Mouse (Mus musculus) gastrocnemius, postnatal 25 days (tissue): ENCODE measurements around the gene Aldh1l1. TPM values are rescaled to one million over a fixed set of nuclear protein-coding genes. Genes with fewer than 3 reads are reported as not detected.
"Not testable (repeated sequence)": the region's sequence is repeated elsewhere in the genome, so short reads cannot be mapped to it uniquely, and the experiment has no call there.

Experiments
- DNase-seq: peaks from one replicate; pipeline ENCODE4 v3.0.0; 2022
- total RNA-seq, 2 experiments: library from RNA; stranded (reverse); gene quantifications; 1 replicate in 1 of 2; 2 replicates in 1 of 2; pipeline ENCODE4 v1.2.3; 2021

Gene Aldh1l1
- total RNA-seq, 2 experiments from 2014 or later, result 5.0 to 7.6 TPM

DNA sequence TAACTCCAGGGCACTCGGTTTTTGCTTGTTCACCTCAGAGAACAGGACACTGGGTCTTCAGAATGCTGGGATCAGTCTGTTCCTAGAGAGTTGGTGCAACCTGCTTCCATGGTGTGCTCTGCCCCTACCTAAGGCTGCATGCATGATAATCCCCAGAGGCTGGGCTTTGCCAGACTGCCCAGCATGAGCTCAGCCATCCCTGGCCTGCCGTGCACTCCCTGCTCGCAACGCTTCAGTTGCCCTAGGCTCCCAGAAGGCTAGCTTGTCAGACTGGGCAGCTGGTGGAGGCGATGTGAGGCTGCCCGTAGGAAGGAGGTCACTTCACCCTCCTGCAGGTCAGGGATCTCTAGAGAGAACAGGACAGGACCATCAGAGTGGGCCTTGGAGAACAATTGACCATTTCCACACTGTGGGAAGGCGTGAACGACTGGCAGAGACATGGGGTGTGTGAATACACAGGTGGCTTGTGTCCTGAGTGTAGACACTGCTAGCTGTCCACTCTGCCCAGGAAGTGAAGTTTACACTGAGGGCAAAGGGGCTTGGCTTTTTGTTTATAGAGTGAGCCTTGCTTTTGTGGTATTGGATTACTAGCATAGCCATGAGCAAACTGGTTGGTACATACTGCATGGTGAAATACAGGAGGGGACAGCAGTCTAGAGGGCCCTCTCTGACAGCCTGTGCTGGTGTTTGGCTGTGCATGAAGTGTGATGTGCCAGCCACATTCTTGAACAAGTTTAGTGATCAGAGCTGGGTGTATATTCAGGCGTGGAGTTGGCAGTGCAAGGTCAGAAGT, 134.8 kb downstream of the Aldh1l1 start:
- peak; percentile 45 for DNase-seq

DNA sequence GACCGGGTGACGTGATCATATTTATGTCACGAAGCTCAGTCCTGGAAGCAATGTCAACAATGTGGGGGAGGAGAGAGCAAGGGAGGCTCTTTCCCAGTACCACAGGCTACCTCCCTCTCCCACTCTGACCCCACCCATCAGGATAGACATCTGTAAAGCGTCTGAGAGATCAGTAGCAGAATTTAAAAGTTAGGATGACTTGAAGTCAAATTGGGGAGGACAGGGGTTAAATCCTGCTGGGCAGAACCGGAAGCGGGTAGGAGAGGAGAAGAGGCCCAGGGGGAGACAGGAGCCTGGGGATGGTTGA, 135.3 kb downstream of the Aldh1l1 start:
- DNase-seq, result no peak

GRCm38 (mm10) chr6:90622758-90623455, 136.7 kb downstream of the Aldh1l1 start:
- DNase-seq, result no peak

DNA sequence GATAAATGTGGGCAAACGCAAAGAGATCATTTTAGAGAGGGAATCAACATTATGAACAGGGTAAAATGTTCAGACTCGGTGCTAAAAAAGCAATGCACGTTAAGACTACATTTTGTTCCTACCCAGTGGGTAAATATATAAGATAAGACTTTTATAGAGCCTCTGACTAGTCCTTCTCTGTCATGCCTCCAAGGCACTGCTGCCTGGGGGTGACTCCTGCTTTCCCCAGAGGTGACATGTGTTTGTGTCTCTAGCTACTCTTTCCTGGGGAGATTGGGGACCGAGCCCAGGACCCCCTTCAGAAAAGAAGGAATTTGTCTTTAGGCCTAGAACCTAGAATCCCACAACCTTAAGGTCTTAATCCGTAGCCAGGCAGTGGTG, 137.2 kb downstream of the Aldh1l1 start:
- no peak for DNase-seq

DNA sequence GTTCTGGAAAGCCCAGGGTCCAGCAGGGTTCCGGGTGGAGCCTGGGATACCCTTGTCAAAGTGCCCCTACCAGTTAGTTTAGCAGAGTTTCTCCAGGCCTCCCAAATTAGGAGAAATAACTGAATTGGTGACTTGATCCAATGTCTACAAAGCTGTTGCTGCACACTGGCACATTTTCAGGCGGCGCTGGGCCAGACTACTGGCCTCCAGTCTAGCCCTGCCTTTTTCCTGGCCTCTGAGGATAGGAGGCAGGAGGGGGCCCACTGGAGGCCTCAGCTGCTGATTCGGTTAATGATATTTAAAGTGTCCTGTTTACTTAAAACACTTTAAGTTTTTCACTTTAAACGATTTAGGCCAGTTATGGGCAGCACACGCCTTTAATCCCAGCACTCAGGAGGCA, 138.0 kb downstream of the Aldh1l1 start:
- DNase-seq, result peak; percentile 85

- peak; percentile 79 for DNase-seq
These were observed 138.5 kb downstream of the Aldh1l1 start for GRCm38 (mm10) chr6:90624733-90625132.

GRCm38 (mm10) chr6:90625207-90625994, 139.2 kb downstream of the Aldh1l1 start:
- DNase-seq, result no peak

DNA sequence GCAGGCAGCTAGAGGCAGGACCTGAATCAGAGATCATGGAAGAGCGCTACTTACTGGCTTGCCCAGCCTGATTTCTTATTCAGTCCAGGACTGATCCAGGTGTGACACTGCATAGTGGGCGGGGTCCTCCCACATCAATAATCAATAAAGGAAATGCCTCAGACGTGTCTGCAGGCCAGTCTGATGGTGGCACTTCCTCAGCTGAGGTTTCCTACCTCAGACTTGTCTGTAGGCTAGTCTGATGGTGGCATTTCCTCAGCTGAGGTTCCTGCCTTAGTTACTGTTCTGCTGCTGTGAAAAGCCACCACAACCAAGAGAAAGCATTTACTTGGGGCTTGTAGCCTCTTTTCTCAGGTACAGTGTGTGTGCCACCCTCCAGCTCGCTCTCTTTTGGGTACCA, 141.3 kb downstream of the Aldh1l1 start:
- no peak for DNase-seq

DNA sequence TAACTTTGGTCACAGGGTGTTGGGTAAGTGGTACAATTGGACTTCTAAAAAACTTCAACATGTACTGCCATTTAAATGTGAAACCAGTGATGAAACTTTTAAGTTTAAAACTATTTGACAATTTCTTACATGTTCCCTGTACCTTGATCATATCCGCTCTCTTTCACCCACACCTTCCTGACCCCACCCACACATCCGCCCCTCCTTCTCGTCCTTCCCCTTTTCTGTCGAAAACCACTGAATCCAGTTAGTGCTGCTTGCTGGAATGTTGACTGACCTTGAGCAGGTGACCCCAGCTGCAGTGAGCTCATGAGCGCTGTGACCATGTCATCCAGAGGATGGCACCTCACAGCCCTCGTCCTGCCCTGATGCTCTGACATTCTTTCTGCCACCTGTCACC, 143.3 kb downstream of the Aldh1l1 start:
- DNase-seq, result no peak

GRCm38 (mm10) chr6:90630427-90630826, 144.2 kb downstream of the Aldh1l1 start:
- DNase-seq, result no peak

- not testable (repeated sequence) for DNase-seq
These were observed 146.3 kb downstream of the Aldh1l1 start for GRCm38 (mm10) chr6:90632526-90632925.

DNA sequence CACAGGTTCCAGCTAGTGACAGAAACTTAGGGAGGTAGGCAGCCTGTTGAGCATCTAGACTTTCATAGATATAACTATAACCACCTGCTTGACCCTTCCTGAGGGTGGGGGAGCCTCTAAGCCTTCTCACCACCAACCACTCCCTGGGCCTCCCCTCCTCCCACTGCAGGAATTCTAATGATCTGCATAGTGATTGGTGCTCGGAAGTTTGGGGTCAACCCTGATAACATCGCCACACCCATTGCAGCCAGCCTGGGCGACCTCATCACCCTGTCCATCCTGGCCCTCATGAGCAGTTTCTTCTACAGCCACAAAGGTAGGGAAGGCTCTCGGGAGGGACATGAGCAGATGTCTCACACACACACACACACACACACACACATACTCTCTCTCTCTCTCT, 148.9 kb downstream of the Aldh1l1 start:
- DNase-seq, result no peak

DNA sequence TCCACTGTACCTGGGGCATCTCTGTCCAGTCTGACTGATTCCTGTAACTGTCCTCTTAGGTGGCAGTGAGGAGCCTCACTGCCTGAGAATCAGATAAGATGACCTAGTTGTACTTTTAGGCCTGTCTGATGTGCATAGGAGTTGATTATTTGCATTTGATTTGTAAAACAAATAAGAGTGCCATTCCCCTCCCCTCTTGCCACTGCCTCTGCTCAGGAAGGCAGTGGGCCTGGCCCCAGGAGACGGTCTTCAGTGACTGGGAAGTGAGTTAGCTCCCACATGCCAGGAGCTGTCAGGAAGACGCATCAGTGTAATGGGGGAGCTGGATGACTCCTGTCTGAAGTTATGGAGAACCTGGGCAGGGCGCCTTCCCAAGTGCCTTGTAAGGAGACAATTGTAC, 149.4 kb downstream of the Aldh1l1 start:
- no peak for DNase-seq

GRCm38 (mm10) chr6:90643057-90643456, 156.8 kb downstream of the Aldh1l1 start:
- DNase-seq, result no peak

GRCm38 (mm10) chr6:90644965-90645364, 158.7 kb downstream of the Aldh1l1 start:
- no peak for DNase-seq

DNA sequence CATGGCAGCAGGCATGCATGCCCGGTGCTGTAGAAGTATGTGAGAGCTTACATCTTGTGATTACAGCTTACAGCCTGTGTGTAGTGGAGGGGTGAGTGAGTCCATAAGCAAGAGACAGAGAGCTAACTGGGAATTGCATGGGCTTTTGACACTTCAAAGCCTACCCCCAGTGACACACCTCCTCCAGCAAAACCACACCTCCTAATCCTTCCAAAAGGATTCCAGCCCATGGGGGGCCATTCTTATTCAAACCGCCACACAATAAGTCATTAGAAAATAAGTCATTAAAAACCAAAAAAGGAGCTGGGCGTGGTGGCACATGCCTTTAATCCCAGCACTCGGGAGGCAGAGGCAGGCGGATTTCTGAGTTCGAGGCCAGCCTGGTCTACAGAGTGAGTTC, 162.2 kb downstream of the Aldh1l1 start:
- no peak for DNase-seq

DNA sequence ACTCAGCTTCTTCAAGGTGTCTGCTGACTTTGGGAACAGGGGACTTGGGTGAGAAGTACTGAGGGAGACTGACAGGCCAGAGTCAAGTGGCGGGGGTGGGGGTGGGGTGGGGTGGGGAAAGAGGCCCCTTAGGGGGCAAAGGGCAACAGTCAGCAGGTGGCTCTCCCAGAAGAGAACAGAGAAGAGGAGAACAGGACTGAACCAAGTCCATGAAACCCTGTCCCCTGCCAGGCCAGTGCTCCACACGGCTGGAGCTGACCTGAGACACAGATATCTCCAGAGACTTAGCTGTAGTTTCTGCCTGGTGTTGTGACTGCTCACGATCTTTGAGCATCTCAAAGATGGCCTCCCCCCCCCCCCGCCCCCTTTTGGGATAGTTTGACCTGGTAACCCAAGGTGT, 163.1 kb downstream of the Aldh1l1 start:
- no peak for DNase-seq

Other genes starting within 250 kb of the Aldh1l1 start
- gene Vmn1r54, start 240.1 kb upstream of the Aldh1l1 start, total RNA-seq, result not detected
- not detected for gene BC048671, start 185.2 kb upstream of the Aldh1l1 start, total RNA-seq
- gene Chst13, start 161.2 kb upstream of the Aldh1l1 start, total RNA-seq, result under 1 TPM in 1 of 2 experiments, not detected in 1; 0.38 TPM
- not detected for gene Uroc1, start 153.1 kb upstream of the Aldh1l1 start, total RNA-seq
- 10 to 100 TPM; 11.3 to 13.8 TPM for gene Zxdc, start 116.9 kb upstream of the Aldh1l1 start, total RNA-seq
- gene Cfap100, start 57.6 kb upstream of the Aldh1l1 start, total RNA-seq, result 1 to 10 TPM; 1.0 to 1.1 TPM
- gene Klf15, start 23.9 kb upstream of the Aldh1l1 start, total RNA-seq, result 10 to 100 TPM; 29.8 to 33.3 TPM
- gene Slc41a3, start 118.3 kb downstream of the Aldh1l1 start, total RNA-seq, result 10 to 100 TPM; 58.4 to 76.2 TPM